Mouse (Mus musculus) heart, adult 9 months (tissue): Measurements from ENCODE around the gene Armh3.
"Not testable (repeated sequence)": the region's sequence is repeated elsewhere in the genome, so short reads cannot be mapped to it uniquely, and the experiment has no call there.

Source experiments
- DNase-seq, 2 experiments: peaks; one replicate each; pipeline ENCODE4 v3.0.0; 2022; ENCODE audit warnings: low spot score in 2 of 2

Armh3 gene

GRCm38 (mm10) chr19:46033911-46034310 is 35.6 kb upstream of the Armh3 start:
- no peak for DNase-seq

- DNase-seq = no peak
Observed at GRCm38 (mm10) chr19:46032731-46033510, 34.6 kb upstream of the Armh3 start.

GRCm38 (mm10) chr19:46031689-46032432 is 33.6 kb upstream of the Armh3 start:
- no peak for DNase-seq

GRCm38 (mm10) chr19:46030196-46030983 is 32.1 kb upstream of the Armh3 start:
- DNase-seq = no peak

GRCm38 (mm10) chr19:46029652-46030051 is 31.4 kb upstream of the Armh3 start:
- DNase-seq = no peak

GRCm38 (mm10) chr19:46028747-46029320 is 30.5 kb upstream of the Armh3 start:
- no peak for DNase-seq

- DNase-seq = no peak
Observed at GRCm38 (mm10) chr19:46026567-46026966, 28.3 kb upstream of the Armh3 start.

- DNase-seq = no peak
Observed at GRCm38 (mm10) chr19:46024959-46025358, 26.7 kb upstream of the Armh3 start.

- DNase-seq = no peak
Observed at GRCm38 (mm10) chr19:46016023-46016422, 17.7 kb upstream of the Armh3 start.

GRCm38 (mm10) chr19:46014572-46015178 is 16.4 kb upstream of the Armh3 start:
- peak; percentile 83 to 89 for DNase-seq

GRCm38 (mm10) chr19:46005680-46006079 is 7.4 kb upstream of the Armh3 start:
- DNase-seq = no peak

GRCm38 (mm10) chr19:46004814-46005466 is 6.7 kb upstream of the Armh3 start:
- DNase-seq = no peak

GRCm38 (mm10) chr19:46003371-46004226 is 5.3 kb upstream of the Armh3 start, which contains the start of gene Hps6:
Gene Hps6, plus strand, starts transcription at chr19:46003508.
- peak; percentile 93 to 94 for DNase-seq

GRCm38 (mm10) chr19:46002279-46002678 is 4.0 kb upstream of the Armh3 start:
- no peak for DNase-seq

GRCm38 (mm10) chr19:45999378-45999777 is 1.1 kb upstream of the Armh3 start:
- no peak for DNase-seq

GRCm38 (mm10) chr19:45998694-45999217 is 468 bp upstream of the Armh3 start:
- DNase-seq = no peak

GRCm38 (mm10) chr19:45997365-45997764 is 923 bp downstream of the Armh3 start:
- DNase-seq = no peak

GRCm38 (mm10) chr19:45993981-45994737 is 4.1 kb downstream of the Armh3 start:
- no peak for DNase-seq

- not testable (repeated sequence) for DNase-seq
Observed at GRCm38 (mm10) chr19:45993441-45993840, 4.8 kb downstream of the Armh3 start.
